Mouse (Mus musculus): ENCODE measurements at regions not wholly inside any gene's neighbourhood (a gene's known extent, or its start where the extent isn't known, plus 50 kb on each side); places are given as distances from the start of the nearest gene placed in this dataset.
"Not testable (repeated sequence)": the region's sequence is repeated elsewhere in the genome, so short reads cannot be mapped to it uniquely, and the experiment has no call there.

- no peak overlapping the region for H3K4me3 ChIP-seq
- 75% methylated on average over 3 of the region's 3 CpGs for WGBS
- H3K9me3 ChIP-seq: no peaks in the 10 kb centered on the region
- no peaks in the 10 kb centered on the region for H3K36me3 ChIP-seq
- DNase-seq (ENCODE audit: low spot score): no peak
- no peaks in the 10 kb centered on the region for H3K4me1 ChIP-seq
- no peak overlapping the region for H3K27ac ChIP-seq
- H3K27me3 ChIP-seq (ENCODE audit: insufficient read depth, poor library complexity, severe bottlenecking): no peaks in the 10 kb centered on the region
Observed at GRCm38 (mm10) chr13:5920422-5920821, 59.1 kb downstream of the Klf6 start.

GRCm38 (mm10) chr13:5931433-5931832 lies 70.2 kb downstream of the Klf6 start:
- WGBS: 88% methylated on average over 2 of the region's 2 CpGs
- no peak for DNase-seq (ENCODE audit: low spot score)

GRCm38 (mm10) chr13:5937436-5937835 lies 76.2 kb downstream of the Klf6 start:
- H3K4me1 ChIP-seq: no peaks in the 10 kb centered on the region
- no peak for DNase-seq (ENCODE audit: low spot score)
- no peaks in the 10 kb centered on the region for H3K9me3 ChIP-seq
- H3K4me3 ChIP-seq: no peak overlapping the region
- H3K27me3 ChIP-seq (ENCODE audit: insufficient read depth, poor library complexity, severe bottlenecking): no peaks in the 10 kb centered on the region
- no peak overlapping the region for H3K27ac ChIP-seq
- H3K36me3 ChIP-seq: no peaks in the 10 kb centered on the region
- WGBS: 76% methylated on average over 2 of the region's 2 CpGs

More at GRCm38 (mm10) chr13:5931433-5931832, 70.2 kb downstream of the Klf6 start:
- H3K9me3 ChIP-seq: no peaks in the 10 kb centered on the region
- no peak overlapping the region for H3K4me3 ChIP-seq
- H3K27me3 ChIP-seq (ENCODE audit: insufficient read depth, poor library complexity, severe bottlenecking): no peaks in the 10 kb centered on the region
- H3K4me1 ChIP-seq: no peaks in the 10 kb centered on the region
- H3K36me3 ChIP-seq: no peaks in the 10 kb centered on the region
- H3K27ac ChIP-seq: no peak overlapping the region

GRCm38 (mm10) chr13:5937970-5938369 lies 76.7 kb downstream of the Klf6 start:
- Histone ChIP-seq H3K4me3 (no peak overlapping the region), H3K36me3 (no peaks in the 10 kb centered on the region), H3K4me1 (no peaks in the 10 kb centered on the region), H3K27ac (no peak overlapping the region), H3K27me3 (ENCODE audit: insufficient read depth, poor library complexity, severe bottlenecking) (no peaks in the 10 kb centered on the region), H3K9me3 (no peaks in the 10 kb centered on the region)
- DNase-seq (ENCODE audit: low spot score): no peak
- 83% methylated on average over 4 of the region's 4 CpGs for WGBS

- Histone ChIP-seq H3K36me3 (no peaks in the 10 kb centered on the region), H3K4me3 (no peak overlapping the region), H3K27ac (no peak overlapping the region), H3K4me1 (no peaks in the 10 kb centered on the region), H3K27me3 (ENCODE audit: insufficient read depth, poor library complexity, severe bottlenecking) (no peaks in the 10 kb centered on the region), H3K9me3 (no peaks in the 10 kb centered on the region)
- 43% methylated on average over 3 of the region's 3 CpGs for WGBS
- no peak for DNase-seq (ENCODE audit: low spot score)
Observed at GRCm38 (mm10) chr13:5939368-5939767, 78.1 kb downstream of the Klf6 start.

- WGBS: 77% methylated on average over 2 of the region's 2 CpGs
- no peaks in the 10 kb centered on the region for H3K4me1 ChIP-seq
Observed at GRCm38 (mm10) chr13:5952863-5953262, 91.6 kb downstream of the Klf6 start.

GRCm38 (mm10) chr13:5955121-5955520 lies 93.8 kb downstream of the Klf6 start:
- H3K36me3 ChIP-seq; H3K4me3 ChIP-seq; DNase-seq (ENCODE audit: low spot score); H3K27ac ChIP-seq; H3K4me1 ChIP-seq; H3K9me3 ChIP-seq; H3K27me3 ChIP-seq (ENCODE audit: insufficient read depth, poor library complexity, severe bottlenecking): not testable (repeated sequence)

More at GRCm38 (mm10) chr13:5952863-5953262, 91.6 kb downstream of the Klf6 start:
- Histone ChIP-seq H3K27me3 (ENCODE audit: insufficient read depth, poor library complexity, severe bottlenecking) (no peaks in the 10 kb centered on the region), H3K9me3 (no peaks in the 10 kb centered on the region), H3K27ac (no peak overlapping the region), H3K4me3 (no peak overlapping the region), H3K36me3 (no peaks in the 10 kb centered on the region)
- DNase-seq (ENCODE audit: low spot score): no peak

- no peak for DNase-seq (ENCODE audit: low spot score)
- WGBS: 24% methylated on average over 1 of the region's 1 CpGs
- Histone ChIP-seq H3K36me3 (no peaks in the 10 kb centered on the region), H3K4me3 (no peak overlapping the region), H3K4me1 (no peaks in the 10 kb centered on the region), H3K27me3 (ENCODE audit: insufficient read depth, poor library complexity, severe bottlenecking) (no peaks in the 10 kb centered on the region), H3K27ac (no peak overlapping the region), H3K9me3 (no peaks in the 10 kb centered on the region)
Observed at GRCm38 (mm10) chr13:5956145-5956544, 94.9 kb downstream of the Klf6 start.

GRCm38 (mm10) chr13:5962947-5963346 lies 101.7 kb downstream of the Klf6 start:
- no peak for DNase-seq (ENCODE audit: low spot score)
- Histone ChIP-seq H3K27me3 (ENCODE audit: insufficient read depth, poor library complexity, severe bottlenecking) (no peaks in the 10 kb centered on the region), H3K4me3 (no peak overlapping the region), H3K27ac (no peak overlapping the region), H3K9me3 (no peaks in the 10 kb centered on the region), H3K36me3 (no peaks in the 10 kb centered on the region), H3K4me1 (no peaks in the 10 kb centered on the region)
- 82% methylated on average over 1 of the region's 1 CpGs for WGBS

- H3K27me3 ChIP-seq (ENCODE audit: insufficient read depth, poor library complexity, severe bottlenecking): no peaks in the 10 kb centered on the region
- H3K36me3 ChIP-seq: no peaks in the 10 kb centered on the region
- 94% methylated on average over 1 of the region's 1 CpGs for WGBS
- H3K4me3 ChIP-seq: no peak overlapping the region
- DNase-seq (ENCODE audit: low spot score): no peak
- H3K27ac ChIP-seq: no peak overlapping the region
- H3K9me3 ChIP-seq: no peaks in the 10 kb centered on the region
- no peaks in the 10 kb centered on the region for H3K4me1 ChIP-seq
Observed at GRCm38 (mm10) chr13:5964626-5965025, 103.3 kb downstream of the Klf6 start.

GRCm38 (mm10) chr13:5978615-5979014 lies 117.3 kb downstream of the Klf6 start:
- Histone ChIP-seq H3K4me3 (no peak overlapping the region), H3K27me3 (ENCODE audit: insufficient read depth, poor library complexity, severe bottlenecking) (no peaks in the 10 kb centered on the region), H3K4me1 (no peaks in the 10 kb centered on the region), H3K36me3 (no peaks in the 10 kb centered on the region), H3K27ac (no peak overlapping the region), H3K9me3 (no peaks in the 10 kb centered on the region)
- 52% methylated on average over 1 of the region's 1 CpGs for WGBS
- no peak for DNase-seq (ENCODE audit: low spot score)

GRCm38 (mm10) chr13:5987491-5987890 lies 126.2 kb downstream of the Klf6 start:
- H3K4me1 ChIP-seq: peaks cover 2% of the 10 kb centered on the region; the same call in 1 of the 2 replicates
- WGBS: 93% methylated on average over 2 of the region's 2 CpGs
- no peaks in the 10 kb centered on the region for H3K36me3 ChIP-seq
- H3K9me3 ChIP-seq: no peaks in the 10 kb centered on the region
- H3K27me3 ChIP-seq (ENCODE audit: insufficient read depth, poor library complexity, severe bottlenecking): no peaks in the 10 kb centered on the region
- no peak for DNase-seq (ENCODE audit: low spot score)
- no peak overlapping the region for H3K27ac ChIP-seq
- H3K4me3 ChIP-seq: no peak overlapping the region

- WGBS: 80% methylated on average over 7 of the region's 7 CpGs
- no peak for DNase-seq (ENCODE audit: low spot score)
- peaks cover 2% of the 10 kb centered on the region; the same call in 1 of the 2 replicates for H3K4me1 ChIP-seq
Observed at GRCm38 (mm10) chr13:5988407-5988806, 127.1 kb downstream of the Klf6 start.

GRCm38 (mm10) chr13:6000559-6001217 lies 139.4 kb downstream of the Klf6 start:
- DNase-seq (ENCODE audit: low spot score): no peak
- no peaks in the 10 kb centered on the region for H3K4me1 ChIP-seq
- H3K4me3 ChIP-seq: no peak overlapping the region
- no peaks in the 10 kb centered on the region for H3K9me3 ChIP-seq
- 76% methylated on average over 8 of the region's 8 CpGs for WGBS
- H3K27ac ChIP-seq: no peak overlapping the region
- H3K36me3 ChIP-seq: no peaks in the 10 kb centered on the region
- no peaks in the 10 kb centered on the region for H3K27me3 ChIP-seq (ENCODE audit: insufficient read depth, poor library complexity, severe bottlenecking)

More at GRCm38 (mm10) chr13:5988407-5988806, 127.1 kb downstream of the Klf6 start:
- H3K36me3 ChIP-seq: no peaks in the 10 kb centered on the region
- H3K27me3 ChIP-seq (ENCODE audit: insufficient read depth, poor library complexity, severe bottlenecking): no peaks in the 10 kb centered on the region
- no peaks in the 10 kb centered on the region for H3K9me3 ChIP-seq
- no peak overlapping the region for H3K27ac ChIP-seq
- H3K4me3 ChIP-seq: no peak overlapping the region

Measured in heart, embryonic 10.5 days (tissue).